Mouse (Mus musculus) erythroblast, embryonic 14.5 days (primary cell): ENCODE data around the gene Nptx1. TPM values are rescaled to one million over a fixed set of nuclear protein-coding genes. Genes with fewer than 3 reads are reported as not detected.

Source experiments
- H3K27me3 ChIP-seq: 2 replicates; pipeline ENCODE4 v1.6.1; 2012; ENCODE audit warnings: inconsistent platforms; ENCODE audit not compliant: control insufficient read depth
- H3K36me3 ChIP-seq: 2 replicates; pipeline ENCODE4 v1.6.1; 2012; ENCODE audit warnings: mild to moderate bottlenecking, inconsistent platforms; ENCODE audit not compliant: control insufficient read depth
- H3K4me1 ChIP-seq: 2 replicates; pipeline ENCODE4 v1.6.1; 2012; ENCODE audit warnings: inconsistent platforms; ENCODE audit not compliant: control insufficient read depth
- H3K4me3 ChIP-seq: replicated peaks from 2 replicates; pipeline ENCODE3; 2012; ENCODE audit warnings: moderate library complexity, mild to moderate bottlenecking, inconsistent platforms
- H3K9me3 ChIP-seq: 2 replicates; pipeline ENCODE4 v1.6.1; 2012; ENCODE audit warnings: low read length, inconsistent platforms, mixed read lengths; ENCODE audit not compliant: control insufficient read depth
- GATA1 ChIP-seq: IDR thresholded peaks from 2 replicates; pipeline ENCODE4 v1.6.1; 2012; ENCODE audit warnings: low read length, inconsistent platforms, mixed read lengths
- TAL1 ChIP-seq: IDR thresholded peaks from 3 replicates; pipeline ENCODE4 v1.6.1; 2012; ENCODE audit warnings: low read length, inconsistent platforms, mixed read lengths
- polyA plus RNA-seq: library from polyadenylated mRNA; stranded (reverse); fragments of >175 nt; gene quantifications from 2 replicates; pipeline ENCODE4 v1.2.3, GENCODE M21; 2012

Gene Nptx1
- polyA plus RNA-seq, 1 experiment: not detected

GRCm38 (mm10) chr11:119533745-119534144 lies 13.8 kb downstream of the Nptx1 start:
- Histone ChIP-seq H3K36me3 (no peaks in the 10 kb centered on the region), H3K27me3 (peaks cover 4% of the 10 kb centered on the region), H3K9me3 (no peaks in the 10 kb centered on the region), H3K4me3 (no peak overlapping the region), H3K4me1 (no peaks in the 10 kb centered on the region)
- TF ChIP-seq GATA1: no peak
- no peak for TF ChIP-seq TAL1

- no peaks in the 10 kb centered on the region for H3K36me3 ChIP-seq
- TF ChIP-seq TAL1 (no peak), GATA1 (no peak)
- no peaks in the 10 kb centered on the region for H3K4me1 ChIP-seq
- H3K27me3 ChIP-seq: peaks cover 4% of the 10 kb centered on the region
- no peak overlapping the region for H3K4me3 ChIP-seq
- no peaks in the 10 kb centered on the region for H3K9me3 ChIP-seq
Measured at GRCm38 (mm10) chr11:119532460-119532859, 15.1 kb downstream of the Nptx1 start.

- no peaks in the 10 kb centered on the region; the same call in 1 of the 2 replicates for H3K27me3 ChIP-seq
- H3K9me3 ChIP-seq: no peaks in the 10 kb centered on the region
- no peaks in the 10 kb centered on the region for H3K36me3 ChIP-seq
- peaks cover 14% of the 10 kb centered on the region for H3K4me1 ChIP-seq
- TF ChIP-seq TAL1: no peak
- no peak for TF ChIP-seq GATA1
- no peak overlapping the region for H3K4me3 ChIP-seq
Measured at GRCm38 (mm10) chr11:119528930-119529329, 18.6 kb downstream of the Nptx1 start.

GRCm38 (mm10) chr11:119526068-119526966 lies 21.2 kb downstream of the Nptx1 start:
- no peak overlapping the region for H3K4me3 ChIP-seq
- peaks cover 14% of the 10 kb centered on the region for H3K4me1 ChIP-seq
- TF ChIP-seq TAL1: no peak
- no peak for TF ChIP-seq GATA1
- no peaks in the 10 kb centered on the region for H3K9me3 ChIP-seq
- H3K27me3 ChIP-seq: peaks cover 2% of the 10 kb centered on the region; the same call in 1 of the 2 replicates
- H3K36me3 ChIP-seq: no peaks in the 10 kb centered on the region

GRCm38 (mm10) chr11:119524545-119524949 lies 23.0 kb downstream of the Nptx1 start:
- no peaks in the 10 kb centered on the region for H3K36me3 ChIP-seq
- TF ChIP-seq GATA1 (no peak), TAL1 (no peak)
- H3K9me3 ChIP-seq: no peaks in the 10 kb centered on the region
- H3K4me3 ChIP-seq: peak overlapping the region; percentile 56
- peaks cover 14% of the 10 kb centered on the region for H3K4me1 ChIP-seq
- H3K27me3 ChIP-seq: peaks cover 2% of the 10 kb centered on the region; the same call in 1 of the 2 replicates

GRCm38 (mm10) chr11:119523392-119523791 lies 24.2 kb downstream of the Nptx1 start:
- TF ChIP-seq GATA1 (no peak), TAL1 (no peak)
- Histone ChIP-seq H3K4me1 (peaks cover 14% of the 10 kb centered on the region), H3K4me3 (no peak overlapping the region), H3K36me3 (no peaks in the 10 kb centered on the region), H3K27me3 (peaks cover 2% of the 10 kb centered on the region; the same call in 1 of the 2 replicates), H3K9me3 (no peaks in the 10 kb centered on the region)

- H3K4me1 ChIP-seq: peaks cover 14% of the 10 kb centered on the region
- no peaks in the 10 kb centered on the region for H3K9me3 ChIP-seq
- TF ChIP-seq GATA1: no peak
- TF ChIP-seq TAL1: no peak
- no peaks in the 10 kb centered on the region for H3K36me3 ChIP-seq
- H3K27me3 ChIP-seq: peaks cover 2% of the 10 kb centered on the region; the same call in 1 of the 2 replicates
- H3K4me3 ChIP-seq: no peak overlapping the region
Measured at GRCm38 (mm10) chr11:119522779-119523178, 24.8 kb downstream of the Nptx1 start.

GRCm38 (mm10) chr11:119521920-119522710 lies 25.4 kb downstream of the Nptx1 start:
- TF ChIP-seq GATA1 (no peak), TAL1 (no peak)
- no peaks in the 10 kb centered on the region for H3K36me3 ChIP-seq
- H3K4me3 ChIP-seq: no peak overlapping the region
- H3K4me1 ChIP-seq: peaks cover 14% of the 10 kb centered on the region
- no peaks in the 10 kb centered on the region for H3K9me3 ChIP-seq
- peaks cover 2% of the 10 kb centered on the region; the same call in 1 of the 2 replicates for H3K27me3 ChIP-seq

GRCm38 (mm10) chr11:119520713-119521063 lies 26.9 kb downstream of the Nptx1 start:
- TF ChIP-seq GATA1 (no peak), TAL1 (no peak)
- no peaks in the 10 kb centered on the region for H3K36me3 ChIP-seq

More at GRCm38 (mm10) chr11:119520713-119521063, 26.9 kb downstream of the Nptx1 start:
- Histone ChIP-seq H3K4me3 (no peak overlapping the region), H3K4me1 (peaks cover 6% of the 10 kb centered on the region), H3K27me3 (peaks cover 8% of the 10 kb centered on the region), H3K9me3 (no peaks in the 10 kb centered on the region)
